Mouse (Mus musculus) midbrain, postnatal 0 days (tissue): Measurements from ENCODE around the gene Letmd1. TPM values are rescaled to one million over a fixed set of nuclear protein-coding genes. Genes with fewer than 3 reads are reported as not detected.
A peak's percentile ranks its signal among the peaks of the same experiment; 100 is the strongest.

Source experiments
- ATAC-seq: fragments of 200-750 bp; cut with Nextera tagmentation; 2 replicates; pipeline ENCODE4 v1.8.0; 2017; ENCODE audit warnings: moderate number of reproducible peaks, mild to moderate bottlenecking, moderate TSS enrichment, moderate library complexity; ENCODE audit not compliant: low FRiP score
- DNase-seq: peaks from one replicate; pipeline ENCODE4 v3.0.0-alpha.2; 2015; ENCODE audit warnings: low spot score
- H3K27ac ChIP-seq: fragments of 300-500 bp; sonication (generic); 2 replicates; pipeline ENCODE4 v1.5.1; 2014; ENCODE audit warnings: low read depth, mild to moderate bottlenecking, low read length, mixed read lengths
- H3K27me3 ChIP-seq: fragments of 300-500 bp; sonication (generic); 2 replicates; pipeline ENCODE4 v1.6.1; 2014; ENCODE audit warnings: low read length, control low read depth, mixed read lengths; ENCODE audit not compliant: insufficient read depth
- H3K36me3 ChIP-seq: fragments of 300-500 bp; sonication (generic); 2 replicates; pipeline ENCODE4 v1.6.1; 2014; ENCODE audit warnings: low read length, control low read depth, mixed read lengths; ENCODE audit not compliant: insufficient read depth
- H3K4me1 ChIP-seq: fragments of 300-500 bp; sonication (generic); 2 replicates; pipeline ENCODE4 v1.6.1; 2014; ENCODE audit warnings: mild to moderate bottlenecking, control low read depth, antibody characterized with exemption, low read length, mixed read lengths; ENCODE audit not compliant: insufficient read depth
- H3K4me2 ChIP-seq: fragments of 300-500 bp; sonication (generic); 2 replicates; pipeline ENCODE4 v1.6.1; 2014; ENCODE audit warnings: low read depth, mild to moderate bottlenecking, low read length, mixed read lengths; ENCODE audit not compliant: poor library complexity, severe bottlenecking
- H3K4me3 ChIP-seq: fragments of 300-500 bp; sonication (generic); 2 replicates; pipeline ENCODE4 v1.5.1; 2014; ENCODE audit warnings: low read depth, mild to moderate bottlenecking, low read length, moderate library complexity
- H3K9ac ChIP-seq: fragments of 300-500 bp; sonication (generic); replicated peaks from 2 replicates; pipeline ENCODE4 v1.6.1; 2014; ENCODE audit warnings: mild to moderate bottlenecking, low read length, moderate library complexity, mixed read lengths; ENCODE audit not compliant: poor library complexity, severe bottlenecking
- H3K9me3 ChIP-seq: fragments of 300-500 bp; sonication (generic); 2 replicates; pipeline ENCODE4 v1.6.1; 2016; ENCODE audit warnings: low read length, control low read depth
- CTCF ChIP-seq: IDR thresholded peaks from 2 replicates; pipeline ENCODE4 v1.5.1; 2016; ENCODE audit warnings: antibody characterized with exemption, mild to moderate bottlenecking
- WGBS: fragments of 180-500 bp; shearing (Covaris S2); extraction: QIAGEN DNeasy Blood & Tissue Kit; methylation state at CpG from one replicate; pipeline ENCODE4 v1.1.7; 2014; 5-methylcytosine and 5-hydroxymethylcytosine counted together
- polyA plus RNA-seq: library from polyadenylated mRNA; unstranded; fragments of >200 nt; fragmentation: Nextera tagmentation; extraction: Ambion mirVana; gene quantifications from 2 replicates; pipeline ENCODE4 v1.2.1, GENCODE M21; 2015
- total RNA-seq: library from RNA; depleted of rRNA; stranded (reverse); fragments of >200 nt; gene quantifications from 2 replicates; pipeline ENCODE4 v1.2.3, GENCODE M21; 2014

Letmd1 gene
- total and polyA plus RNA-seq, 2 experiments from 2014 or later = 53.0 to 86.0 TPM

DNA sequence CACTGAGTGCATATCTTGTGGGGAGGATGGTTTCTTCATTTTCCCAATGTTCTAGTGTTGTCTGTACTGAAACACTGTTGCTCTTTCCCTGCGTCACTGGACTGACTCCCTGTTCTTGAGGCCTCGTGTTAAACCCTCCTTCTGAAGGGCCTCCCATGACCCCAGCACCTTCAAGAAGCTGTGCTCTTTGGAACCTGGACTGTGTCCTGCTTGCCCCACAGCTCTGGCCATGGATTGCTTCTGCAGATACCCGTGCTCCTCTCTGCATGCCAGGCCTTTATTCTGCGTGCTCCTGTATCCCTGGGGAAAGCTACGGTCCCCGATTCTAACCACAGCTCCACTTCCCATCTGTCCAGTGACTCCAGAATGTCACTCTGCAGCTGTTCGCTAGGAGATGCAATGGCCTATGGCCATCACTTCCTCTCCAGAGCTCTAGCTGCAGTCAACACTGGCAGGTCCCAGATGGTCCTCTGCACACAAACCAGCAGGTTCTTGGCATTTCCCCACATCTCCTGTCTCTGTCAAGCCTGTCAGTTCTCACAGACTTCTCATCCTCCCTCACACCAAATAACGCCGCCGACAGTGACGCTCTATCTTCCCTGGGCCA, 38.8 kb upstream of the Letmd1 start:
- Histone ChIP-seq H3K36me3 (no peaks in the 10 kb centered on the region), H3K9me3 (no peaks in the 10 kb centered on the region), H3K4me2 (no peak overlapping the region), H3K9ac (no peak overlapping the region), H3K27me3 (peaks cover 5% of the 10 kb centered on the region), H3K4me1 (no peaks in the 10 kb centered on the region), H3K27ac (no peak overlapping the region), H3K4me3 (no peak overlapping the region)
- no peak for TF ChIP-seq CTCF
- ATAC-seq = no peak
- 78% methylated on average over 11 of the region's 11 CpGs for WGBS
- DNase-seq = peak; percentile 89

DNA sequence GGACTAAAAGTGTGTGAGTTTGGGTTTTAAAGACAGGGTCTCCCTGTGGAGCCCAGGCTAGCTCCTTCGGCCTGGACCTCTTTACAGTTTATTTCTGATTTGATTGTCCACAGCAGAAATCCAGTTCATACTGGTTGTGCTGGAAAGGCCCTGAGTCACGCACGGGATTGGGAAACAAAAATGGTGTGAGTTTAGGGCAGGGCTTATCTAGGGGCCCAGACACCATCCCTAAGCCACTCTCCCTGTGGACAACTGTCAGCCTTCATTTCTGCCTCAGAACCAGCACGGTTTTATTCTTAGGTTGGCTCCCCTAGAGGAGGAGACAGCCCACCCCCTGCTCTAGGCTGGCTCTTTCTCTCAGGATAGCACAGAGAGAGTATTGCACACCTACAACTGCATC, 35.6 kb upstream of the Letmd1 start:
- H3K27ac ChIP-seq = no peak overlapping the region

GRCm38 (mm10) chr15:100436112-100436511, 32.7 kb upstream of the Letmd1 start:
- Histone ChIP-seq H3K27ac (no peak overlapping the region), H3K4me3 (no peak overlapping the region), H3K27me3 (no peaks in the 10 kb centered on the region), H3K4me1 (no peaks in the 10 kb centered on the region), H3K9me3 (no peaks in the 10 kb centered on the region), H3K36me3 (no peaks in the 10 kb centered on the region), H3K4me2 (no peak overlapping the region), H3K9ac (no peak overlapping the region)
- TF ChIP-seq CTCF = no peak
- 78% methylated on average over 4 of the region's 4 CpGs for WGBS
- DNase-seq (no peak), ATAC-seq (no peak)

More for the DNA sequence above, 35.6 kb upstream of the Letmd1 start:
- Histone ChIP-seq H3K4me1 (no peaks in the 10 kb centered on the region), H3K36me3 (no peaks in the 10 kb centered on the region), H3K4me3 (no peak overlapping the region), H3K4me2 (no peak overlapping the region), H3K27me3 (no peaks in the 10 kb centered on the region), H3K9me3 (no peaks in the 10 kb centered on the region), H3K9ac (no peak overlapping the region)
- TF ChIP-seq CTCF = no peak
- no peak for DNase-seq
- no peak for ATAC-seq
- WGBS = 69% methylated on average over 4 of the region's 4 CpGs

DNA sequence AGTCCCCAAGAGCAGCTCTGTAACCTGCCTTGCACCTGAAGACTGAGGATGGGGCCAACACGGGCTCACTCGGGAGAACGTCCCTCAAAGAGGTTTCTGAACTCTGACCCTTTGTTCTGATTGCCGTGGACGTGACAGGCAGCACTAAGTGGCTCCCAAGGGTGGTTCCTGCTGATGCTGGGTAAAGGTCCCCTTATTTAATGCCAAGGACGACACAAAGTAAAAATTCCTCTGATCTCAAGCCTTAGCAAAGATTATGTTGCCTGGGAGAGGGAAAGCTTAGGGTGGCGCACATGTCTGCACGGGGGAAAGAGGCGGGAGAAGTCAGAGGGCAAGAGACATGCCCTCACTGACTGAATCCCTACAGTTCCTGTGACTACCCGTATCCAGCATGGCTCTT, 32.3 kb upstream of the Letmd1 start:
- TF ChIP-seq CTCF = no peak
- no peak overlapping the region for H3K27ac ChIP-seq
- H3K9me3 ChIP-seq = no peaks in the 10 kb centered on the region
- H3K4me1 ChIP-seq = no peaks in the 10 kb centered on the region
- H3K4me2 ChIP-seq = no peak overlapping the region
- WGBS = 59% methylated on average over 10 of the region's 10 CpGs
- H3K36me3 ChIP-seq = no peaks in the 10 kb centered on the region
- no peak overlapping the region for H3K9ac ChIP-seq
- no peak for DNase-seq
- H3K27me3 ChIP-seq = no peaks in the 10 kb centered on the region
- ATAC-seq = no peak
- H3K4me3 ChIP-seq = no peak overlapping the region

DNA sequence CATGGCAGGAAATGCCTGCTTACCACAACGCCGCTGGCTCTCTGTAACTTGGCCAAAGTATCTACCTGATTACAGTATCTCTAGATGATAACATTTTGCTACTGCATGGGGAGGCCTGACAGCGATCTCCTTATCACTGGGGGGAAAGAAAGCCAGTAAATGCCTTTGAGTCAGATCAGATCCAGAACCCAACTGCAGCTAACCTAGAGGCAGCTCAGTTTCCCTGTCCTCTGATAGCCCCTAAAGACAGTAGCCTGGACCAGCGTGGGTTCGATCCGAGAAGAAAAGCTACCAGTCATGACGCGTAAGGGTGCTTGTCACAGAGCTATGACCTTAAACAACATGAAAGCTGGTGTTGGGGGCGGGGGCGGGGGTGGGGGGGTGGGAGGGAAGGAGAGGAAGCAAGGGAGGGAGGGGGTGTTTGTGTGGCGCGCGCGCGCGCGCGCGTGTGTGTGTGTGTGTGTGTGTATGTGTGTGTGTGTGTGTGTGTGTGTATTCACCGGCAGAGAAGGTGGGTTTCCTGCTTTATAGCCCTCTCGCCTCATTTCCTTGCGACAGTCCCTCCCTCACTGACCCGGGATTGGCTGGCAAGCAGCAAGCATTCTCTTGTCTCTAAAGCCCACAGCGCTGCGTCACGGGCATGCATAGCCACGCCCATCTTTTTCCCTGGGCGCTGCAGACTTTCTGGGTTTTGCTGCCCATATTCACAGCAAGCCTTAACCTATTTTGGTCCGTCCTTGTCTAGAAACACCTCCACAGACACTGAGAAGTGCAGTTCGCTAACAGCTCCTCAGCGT, 25.5 kb upstream of the Letmd1 start:
- peak overlapping the region; percentile 76 for H3K27ac ChIP-seq
- H3K36me3 ChIP-seq = no peaks in the 10 kb centered on the region
- WGBS = 4% methylated on average over 20 of the region's 31 CpGs
- no peaks in the 10 kb centered on the region for H3K4me1 ChIP-seq
- no peaks in the 10 kb centered on the region for H3K9me3 ChIP-seq
- H3K4me2 ChIP-seq = peak overlapping the region; percentile 67
- no peaks in the 10 kb centered on the region for H3K27me3 ChIP-seq
- peak overlapping the region; percentile 59 for H3K9ac ChIP-seq
- TF ChIP-seq CTCF = no peak
- DNase-seq (peak; percentile 97), ATAC-seq (peak; percentile 93)
- peak overlapping the region; percentile 40 for H3K4me3 ChIP-seq

GRCm38 (mm10) chr15:100446887-100447286, 21.9 kb upstream of the Letmd1 start:
- H3K9ac ChIP-seq = no peak overlapping the region
- no peak overlapping the region for H3K4me2 ChIP-seq
- H3K27ac ChIP-seq = no peak overlapping the region
- no peaks in the 10 kb centered on the region for H3K9me3 ChIP-seq
- ATAC-seq (no peak), DNase-seq (no peak)
- WGBS = 80% methylated on average over 2 of the region's 2 CpGs
- no peaks in the 10 kb centered on the region for H3K27me3 ChIP-seq
- H3K4me3 ChIP-seq = no peak overlapping the region
- no peak for TF ChIP-seq CTCF
- no peaks in the 10 kb centered on the region for H3K4me1 ChIP-seq
- no peaks in the 10 kb centered on the region for H3K36me3 ChIP-seq
